Mouse (Mus musculus): ENCODE results near the gene A830018L16Rik.

Gene A830018L16Rik

GRCm38 (mm10) chr1:11652773-11653172 is 238.9 kb downstream of the A830018L16Rik start:
- no peak for DNase-seq

- DNase-seq, result peak in 1 of 2 experiments; percentile 39
Observed at GRCm38 (mm10) chr1:11657341-11658060, 243.6 kb downstream of the A830018L16Rik start.

- no peak for DNase-seq
Observed at GRCm38 (mm10) chr1:11658061-11658625, 244.2 kb downstream of the A830018L16Rik start.

DNA sequence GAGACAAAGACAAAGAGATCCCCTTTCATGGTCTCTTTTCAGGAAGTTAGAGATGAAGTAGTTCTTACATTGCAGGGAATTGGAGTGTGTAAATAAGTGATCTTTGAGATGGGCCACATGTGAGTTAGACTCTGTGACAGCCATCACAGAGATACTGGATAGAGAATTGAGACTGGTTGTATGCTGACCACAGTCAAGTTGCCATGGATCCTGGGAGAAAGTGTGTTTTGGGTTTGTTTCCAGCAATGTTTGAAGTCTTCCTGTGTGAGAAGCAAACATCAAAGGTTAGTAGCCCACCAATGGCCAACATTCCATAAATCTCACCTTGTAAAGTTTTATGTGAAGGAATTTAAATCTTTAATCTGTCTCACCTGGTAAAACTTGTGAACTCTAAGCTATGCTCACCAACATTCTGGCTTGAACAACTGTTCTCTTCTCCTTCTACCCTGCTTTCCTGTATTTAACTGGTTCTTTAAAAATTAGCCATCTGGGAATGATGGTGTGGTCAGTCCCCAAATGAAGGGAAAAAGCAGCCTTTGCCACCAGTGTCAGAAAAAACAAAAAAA is 330.9 kb downstream of the A830018L16Rik start:
- no peak for DNase-seq

DNA sequence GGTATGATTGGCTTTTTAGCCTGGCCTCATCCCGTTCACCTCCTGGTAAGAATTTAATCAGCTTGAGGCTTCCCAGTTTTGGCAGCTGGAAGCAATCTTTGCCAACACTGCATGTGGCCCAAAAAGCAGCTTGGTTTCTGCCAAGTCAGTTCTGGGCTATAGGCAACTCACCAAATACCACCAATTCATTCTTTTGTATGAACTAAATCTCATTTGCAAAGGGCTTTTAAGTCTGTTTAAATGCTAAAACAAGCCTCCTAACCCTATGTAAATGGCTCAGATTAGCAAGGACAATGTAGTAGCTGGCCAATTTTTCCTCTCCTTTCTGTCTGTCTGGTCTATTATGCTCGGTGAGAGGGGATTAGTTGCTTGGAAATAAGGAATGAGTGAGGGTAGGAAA is 334.5 kb downstream of the A830018L16Rik start:
- peak; percentile 3 to 8 for DNase-seq

GRCm38 (mm10) chr1:11750065-11750464 is 336.2 kb downstream of the A830018L16Rik start:
- no peak for DNase-seq

DNA sequence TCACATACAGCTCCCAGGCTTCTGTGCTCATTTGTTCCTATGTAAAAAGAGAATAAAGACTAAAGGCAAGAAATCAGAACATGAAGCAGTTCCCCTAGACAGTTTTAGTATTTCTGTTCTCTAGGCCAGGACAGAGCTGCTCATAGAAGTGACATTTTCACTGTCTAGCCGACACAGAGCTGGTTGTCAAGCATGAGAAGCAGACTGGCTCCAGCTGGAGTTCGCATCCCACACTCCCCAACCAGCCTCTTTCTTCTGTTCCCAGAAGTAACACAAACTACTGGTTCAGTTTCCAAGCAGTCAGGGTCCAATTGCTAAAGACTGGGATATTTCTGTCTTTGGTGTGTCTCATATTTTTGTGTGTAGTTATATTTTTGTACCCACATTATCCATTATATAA is 336.7 kb downstream of the A830018L16Rik start:
- DNase-seq, result no peak

GRCm38 (mm10) chr1:11751996-11752395 is 338.1 kb downstream of the A830018L16Rik start:
- no peak for DNase-seq

GRCm38 (mm10) chr1:11788264-11788663 is 374.4 kb downstream of the A830018L16Rik start:
- no peak for DNase-seq

GRCm38 (mm10) chr1:11792820-11793219 is 378.9 kb downstream of the A830018L16Rik start:
- DNase-seq, result no peak

DNA sequence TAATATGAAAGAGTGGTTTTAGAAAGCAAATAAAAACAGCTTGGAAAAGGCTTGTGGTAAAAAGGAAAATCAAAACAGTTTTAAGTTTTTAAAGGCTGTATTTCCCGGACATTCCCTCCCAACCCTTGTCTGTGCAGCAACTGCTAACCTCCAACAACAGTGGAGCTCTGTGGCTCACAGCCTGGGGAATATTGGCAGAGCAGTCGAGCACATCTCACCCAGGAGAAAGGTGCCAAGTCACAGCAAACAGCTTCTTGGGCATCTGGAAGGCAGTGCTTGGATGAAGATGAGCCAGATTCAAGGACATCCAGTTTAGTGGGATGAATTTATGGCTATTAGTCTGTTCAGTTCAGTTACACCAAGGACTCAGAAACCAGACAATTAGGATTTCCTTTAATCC is 381.8 kb downstream of the A830018L16Rik start:
- peak; percentile 3 for DNase-seq

- no peak for DNase-seq
Observed at GRCm38 (mm10) chr1:11872847-11873246, 458.9 kb downstream of the A830018L16Rik start.

- no peak for DNase-seq
Observed at GRCm38 (mm10) chr1:11873573-11873972, 459.7 kb downstream of the A830018L16Rik start.

DNA sequence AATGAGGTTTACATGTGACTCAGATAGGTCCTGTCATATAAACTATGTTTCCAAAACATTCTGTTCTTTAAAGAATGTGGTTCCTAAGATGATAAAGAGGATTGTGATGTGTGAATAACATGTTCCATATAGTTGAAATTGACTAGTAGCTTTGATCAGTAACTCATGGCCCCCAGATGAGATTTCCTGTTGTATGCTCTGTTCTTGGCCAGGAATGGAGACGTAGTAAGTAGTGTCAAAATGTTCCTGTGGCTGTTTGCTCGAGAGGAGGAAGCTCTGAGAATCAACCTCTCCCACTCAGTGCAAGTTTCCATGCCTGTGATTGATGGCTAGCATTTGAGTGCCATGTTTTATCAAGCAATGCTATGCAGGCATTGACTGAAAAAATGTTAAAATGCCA is 467.8 kb downstream of the A830018L16Rik start:
- DNase-seq, result no peak

GRCm38 (mm10) chr1:11895715-11896114 is 481.8 kb downstream of the A830018L16Rik start:
- DNase-seq, result no peak

- DNase-seq, result no peak
Observed at GRCm38 (mm10) chr1:11915873-11916272, 502.0 kb downstream of the A830018L16Rik start.

DNA sequence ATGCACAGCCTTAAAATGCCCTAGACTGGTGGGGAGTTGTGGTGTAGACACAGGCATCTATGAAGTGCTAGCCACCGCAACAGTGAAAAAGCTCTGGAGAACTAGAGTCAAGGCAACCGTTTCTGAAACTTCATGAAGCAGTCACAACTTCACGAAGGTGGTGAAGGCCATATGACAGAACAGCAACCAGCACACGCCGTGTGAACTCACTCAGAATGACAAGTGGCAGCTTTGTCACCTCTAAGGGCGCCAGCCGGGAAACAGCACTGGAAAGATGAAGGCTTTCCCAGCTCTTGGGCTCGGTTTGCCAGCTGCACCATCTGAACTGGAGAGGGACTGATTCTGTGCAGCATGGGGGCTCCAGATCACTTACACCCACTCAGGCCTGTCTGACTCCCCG is 523.1 kb downstream of the A830018L16Rik start:
- no peak for DNase-seq

DNA sequence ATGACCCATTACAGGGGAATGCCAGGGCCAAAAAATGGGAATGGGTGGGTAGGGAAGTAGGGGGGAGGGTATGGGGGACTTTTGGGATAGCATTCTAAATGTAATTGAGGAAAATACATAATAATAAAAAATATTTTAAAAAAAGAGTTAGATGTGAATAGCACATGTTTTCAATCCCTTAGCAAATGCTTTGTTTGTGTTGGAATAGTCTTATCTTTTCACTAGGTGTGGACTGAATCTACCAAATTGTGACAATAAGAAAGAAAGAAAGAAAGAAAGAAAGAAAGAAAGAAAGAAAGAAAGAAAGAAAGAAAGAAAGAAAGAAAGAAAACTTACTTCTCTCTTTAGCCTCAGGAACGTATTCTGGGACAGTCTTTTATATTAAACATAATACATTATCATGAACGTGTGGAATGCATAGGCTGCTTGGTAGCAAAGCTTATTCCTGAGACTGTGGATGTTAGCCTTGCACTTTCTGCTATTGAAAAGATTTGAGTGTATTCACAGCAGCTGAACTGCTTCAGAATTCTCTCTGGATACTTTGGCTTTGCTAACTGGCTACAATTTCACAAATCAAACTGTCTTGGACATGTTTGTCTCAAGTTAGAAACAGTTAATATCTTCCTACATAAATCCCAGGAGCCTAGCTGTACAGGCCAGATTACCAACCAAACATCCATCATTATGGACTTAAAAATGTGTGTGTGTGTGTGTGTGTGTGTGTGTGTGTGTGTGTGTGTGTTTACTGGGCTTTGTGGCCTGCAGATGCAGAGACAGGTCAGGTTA is 545.7 kb downstream of the A830018L16Rik start:
- DNase-seq, result no peak

DNA sequence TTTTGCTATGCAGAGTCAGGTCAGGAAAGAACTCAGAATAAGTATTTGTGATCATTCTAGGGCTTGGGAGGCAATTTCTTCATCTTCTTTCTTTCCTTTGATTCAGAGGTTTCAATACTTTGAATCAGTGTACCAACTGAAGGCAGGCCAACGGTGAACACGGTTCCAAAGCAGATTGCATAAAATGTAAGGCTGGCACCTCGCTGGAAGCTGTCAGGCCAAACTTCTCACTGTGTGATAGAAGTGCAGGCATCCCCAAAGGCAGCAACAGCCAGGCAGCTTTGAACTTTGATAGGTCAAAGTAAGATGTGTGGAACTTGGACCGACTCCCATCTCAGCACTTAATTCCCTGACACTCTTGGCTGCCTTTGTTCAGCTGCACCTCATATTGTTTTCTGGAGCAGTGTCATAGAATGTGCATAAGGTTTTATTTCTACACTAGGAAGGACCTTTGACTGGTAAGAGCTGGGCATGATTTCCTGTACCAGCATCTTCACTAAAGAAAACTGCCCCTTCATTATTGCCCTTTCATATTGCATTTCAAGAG is 568.8 kb downstream of the A830018L16Rik start:
- no peak for DNase-seq

- no peak for DNase-seq
Observed at GRCm38 (mm10) chr1:11990011-11990410, 576.1 kb downstream of the A830018L16Rik start.

- DNase-seq, result no peak
Observed at GRCm38 (mm10) chr1:11996297-11996878, 582.5 kb downstream of the A830018L16Rik start.

- no peak for DNase-seq
Observed at GRCm38 (mm10) chr1:11997574-11997973, 583.7 kb downstream of the A830018L16Rik start.

DNA sequence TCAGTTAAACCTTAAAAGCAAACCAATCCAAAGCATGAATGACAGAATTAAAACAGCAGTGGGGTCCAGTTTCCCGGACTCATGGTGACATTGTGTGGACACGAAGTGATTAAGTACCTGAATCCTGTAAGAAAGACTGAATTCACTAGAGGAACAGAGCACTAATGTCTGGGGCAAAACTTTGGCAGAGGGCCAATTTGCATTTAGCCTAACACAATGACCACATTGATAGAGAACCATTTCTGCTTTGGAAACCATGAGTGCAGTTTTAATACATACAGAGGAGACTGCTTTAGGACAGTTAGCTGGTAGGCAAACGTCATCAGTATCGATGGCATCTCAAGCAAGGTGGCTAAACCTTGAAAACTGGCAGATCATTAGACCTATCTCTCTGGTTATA is 586.7 kb downstream of the A830018L16Rik start:
- peak in 1 of 2 experiments; percentile 2 for DNase-seq

Data from cerebellum, postnatal 25 days (tissue).